Mouse (Mus musculus) embryo, embryonic 10 days (tissue): ENCODE data around the gene Cep95.
A peak's percentile ranks its signal among the peaks of the same experiment; 100 is the strongest.
"Not testable (repeated sequence)": the region's sequence is repeated elsewhere in the genome, so short reads cannot be mapped to it uniquely, and the experiment has no call there.

Source experiments
- DNase-seq: peaks from one replicate; pipeline ENCODE4 v3.0.0-alpha.2; 2015; ENCODE audit warnings: low spot score

Gene Cep95

GRCm38 (mm10) chr11:106776960-106777359 is 12.1 kb upstream of the Cep95 start:
- DNase-seq, result no peak

- no peak for DNase-seq
Observed at GRCm38 (mm10) chr11:106777395-106777794, 11.7 kb upstream of the Cep95 start.

- no peak for DNase-seq
Observed at GRCm38 (mm10) chr11:106778132-106778531, 10.9 kb upstream of the Cep95 start.

- DNase-seq, result peak; percentile 32
Observed at GRCm38 (mm10) chr11:106778589-106779387, 10.3 kb upstream of the Cep95 start.

GRCm38 (mm10) chr11:106779388-106780088 is 9.5 kb upstream of the Cep95 start, which contains the start of gene Polg2:
Gene Polg2, minus strand, starts transcription at chr11:106779537.
- peak; percentile 97 for DNase-seq

GRCm38 (mm10) chr11:106780089-106780425 is 9.0 kb upstream of the Cep95 start:
- DNase-seq, result no peak

- no peak for DNase-seq
Observed at GRCm38 (mm10) chr11:106780590-106781220, 8.3 kb upstream of the Cep95 start.

- DNase-seq, result not testable (repeated sequence)
Observed at GRCm38 (mm10) chr11:106782271-106782670, 6.8 kb upstream of the Cep95 start.

GRCm38 (mm10) chr11:106782841-106783764 is 5.9 kb upstream of the Cep95 start:
- DNase-seq, result no peak

GRCm38 (mm10) chr11:106784476-106784875 is 4.6 kb upstream of the Cep95 start:
- DNase-seq, result no peak

GRCm38 (mm10) chr11:106785043-106785442 is 4.0 kb upstream of the Cep95 start:
- no peak for DNase-seq

GRCm38 (mm10) chr11:106787131-106788025 is 1.7 kb upstream of the Cep95 start:
- peak; percentile 81 for DNase-seq

GRCm38 (mm10) chr11:106788026-106788774 is 852 bp upstream of the Cep95 start:
- DNase-seq, result peak; percentile 96

- DNase-seq, result peak; percentile 74
Observed at GRCm38 (mm10) chr11:106789649-106790048, 597 bp downstream of the Cep95 start.

GRCm38 (mm10) chr11:106793846-106794245 is 4.8 kb downstream of the Cep95 start:
- peak; percentile 13 for DNase-seq

GRCm38 (mm10) chr11:106795679-106796078 is 6.6 kb downstream of the Cep95 start:
- peak; percentile 40 for DNase-seq

GRCm38 (mm10) chr11:106802069-106802627 is 13.1 kb downstream of the Cep95 start:
- no peak for DNase-seq

- not testable (repeated sequence) for DNase-seq
Observed at GRCm38 (mm10) chr11:106807442-106807841, 18.4 kb downstream of the Cep95 start.

GRCm38 (mm10) chr11:106812410-106813136 is 23.5 kb downstream of the Cep95 start:
- no peak for DNase-seq
